Mouse (Mus musculus) liver, postnatal 0 days (tissue): Measurements from ENCODE around the gene Slc15a2. TPM values are rescaled to one million over a fixed set of nuclear protein-coding genes. Genes with fewer than 3 reads are reported as not detected.
A peak's percentile ranks its signal among the peaks of the same experiment; 100 is the strongest.

Source experiments
- ATAC-seq: fragments of 200-750 bp; cut with Nextera tagmentation; 2 replicates; pipeline ENCODE4 v1.8.0; 2017; ENCODE audit warnings: mild to moderate bottlenecking, moderate library complexity
- DNase-seq: peaks from one replicate; pipeline ENCODE4 v3.0.0-alpha.2; 2016
- H3K27ac ChIP-seq: fragments of 300-500 bp; sonication (generic); 2 replicates; pipeline ENCODE4 v1.5.1; 2014; ENCODE audit warnings: antibody characterized with exemption, moderate library complexity, mild to moderate bottlenecking, low read depth
- H3K27me3 ChIP-seq: fragments of 300-500 bp; sonication (generic); 2 replicates; pipeline ENCODE4 v1.6.1; 2014; ENCODE audit warnings: low read length, control low read depth, mixed read lengths; ENCODE audit not compliant: insufficient read depth
- H3K36me3 ChIP-seq: fragments of 300-500 bp; sonication (generic); replicated peaks from 2 replicates; pipeline ENCODE4 v1.6.1; 2014; ENCODE audit warnings: mild to moderate bottlenecking, control low read depth, low read length, moderate library complexity, mixed read lengths; ENCODE audit not compliant: insufficient read depth
- H3K4me1 ChIP-seq: fragments of 300-500 bp; sonication (generic); 2 replicates; pipeline ENCODE4 v1.6.1; 2014; ENCODE audit warnings: antibody characterized with exemption, mild to moderate bottlenecking, control low read depth; ENCODE audit not compliant: insufficient read depth
- H3K4me2 ChIP-seq: fragments of 300-500 bp; sonication (generic); 2 replicates; pipeline ENCODE4 v1.6.1; 2014; ENCODE audit warnings: low read depth, mild to moderate bottlenecking, low read length, moderate library complexity, mixed read lengths
- H3K4me3 ChIP-seq: fragments of 300-500 bp; sonication (generic); 2 replicates; pipeline ENCODE4 v1.5.1; 2014; ENCODE audit warnings: low read depth, low read length
- H3K9ac ChIP-seq: fragments of 300-500 bp; sonication (generic); replicated peaks from 2 replicates; pipeline ENCODE4 v1.6.1; 2014; ENCODE audit warnings: mild to moderate bottlenecking, moderate library complexity
- H3K9me3 ChIP-seq: fragments of 300-500 bp; sonication (generic); 2 replicates; pipeline ENCODE4 v1.6.1; 2016; ENCODE audit warnings: mild to moderate bottlenecking, control low read depth, low read length, mixed read lengths
- CTCF ChIP-seq: sonication (generic); IDR thresholded peaks from 2 replicates; pipeline ENCODE4 v1.5.1; 2016; ENCODE audit warnings: antibody characterized with exemption, low read depth
- EP300 ChIP-seq: IDR thresholded peaks from 2 replicates; pipeline ENCODE4 v1.6.1; 2016; ENCODE audit warnings: antibody characterized with exemption, low read depth, mild to moderate bottlenecking
- WGBS: fragments of 180-500 bp; shearing (Covaris S2); extraction: QIAGEN DNeasy Blood & Tissue Kit; methylation state at CpG from one replicate; pipeline ENCODE4 v1.1.7; 2014; ENCODE audit not compliant: insufficient replicate concordance; 5-methylcytosine and 5-hydroxymethylcytosine counted together
- microRNA-seq: library from miRNA; unstranded; fragments of <30 nt; microRNA quantifications from one replicate; pipeline ENCODE4, GENCODE M21; 2016
- polyA plus RNA-seq: library from polyadenylated mRNA; unstranded; fragments of >200 nt; fragmentation: Nextera tagmentation; extraction: Ambion mirVana; gene quantifications from 2 replicates; pipeline ENCODE4 v1.2.1, GENCODE M21; 2015

The Slc15a2 gene
- polyA plus RNA-seq, 1 experiment from 2014 or later, result 1.8 TPM

- ATAC-seq (no peak), DNase-seq (no peak)
- TF ChIP-seq CTCF, result no peak
- no peak for TF ChIP-seq EP300
- Histone ChIP-seq H3K9ac (no peak overlapping the region), H3K4me3 (no peak overlapping the region), H3K9me3 (no peaks in the 10 kb centered on the region), H3K4me1 (peaks cover 4% of the 10 kb centered on the region; the same call in 1 of the 2 replicates), H3K4me2 (no peak overlapping the region), H3K27me3 (no peaks in the 10 kb centered on the region), H3K36me3 (no peaks in the 10 kb centered on the region), H3K27ac (peak overlapping the region; percentile 16; the same call in 1 of the 2 replicates)
- 30% methylated on average over 7 of the region's 7 CpGs for WGBS
Measured at GRCm38 (mm10) chr16:36708751-36709150, 76.0 kb downstream of the Slc15a2 start.

DNA sequence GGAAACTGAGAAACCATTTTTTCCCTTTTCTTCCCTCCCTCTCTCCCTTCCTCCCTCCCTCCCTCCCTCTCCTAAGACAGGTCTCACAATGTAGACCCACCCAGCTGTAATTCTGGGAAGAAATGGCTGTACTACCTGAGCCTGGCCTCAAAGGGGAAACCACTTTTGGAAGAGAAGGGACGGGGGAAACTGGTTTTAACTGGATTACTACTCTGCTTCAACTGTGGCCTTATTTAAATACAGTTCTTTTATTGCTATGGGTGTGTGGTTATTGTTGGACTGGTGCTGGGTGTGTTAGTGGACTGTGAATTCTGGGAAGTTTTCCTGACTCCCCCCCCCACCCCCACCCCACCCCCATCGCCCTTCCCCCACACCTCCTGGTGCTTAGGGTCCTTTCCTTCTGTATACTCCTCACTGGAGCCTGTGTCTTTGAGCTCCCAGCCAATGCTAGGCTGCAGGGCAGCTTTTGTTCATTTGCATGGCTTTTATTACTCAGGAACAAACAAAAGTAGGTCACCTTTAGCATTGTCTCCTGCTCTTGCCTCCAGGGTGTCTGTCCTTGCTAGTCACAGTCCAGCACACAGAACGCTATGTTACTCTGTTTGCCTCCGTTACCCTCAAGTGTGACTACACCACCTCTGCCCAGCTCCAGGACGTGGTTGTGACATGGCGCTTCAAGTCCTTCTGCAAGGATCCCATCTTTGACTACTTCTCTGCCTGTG is 76.9 kb downstream of the Slc15a2 start:
- peaks cover 4% of the 10 kb centered on the region; the same call in 1 of the 2 replicates for H3K4me1 ChIP-seq
- 0 out of 2 replicates have a peak overlapping the region, but pooled peaks have one; percentile 6 for H3K4me2 ChIP-seq
- no peaks in the 10 kb centered on the region for H3K36me3 ChIP-seq
- H3K27me3 ChIP-seq, result no peaks in the 10 kb centered on the region
- no peak for TF ChIP-seq EP300
- no peak for TF ChIP-seq CTCF
- no peaks in the 10 kb centered on the region for H3K9me3 ChIP-seq
- H3K4me3 ChIP-seq, result no peak overlapping the region
- WGBS, result 60% methylated on average over 6 of the region's 6 CpGs
- H3K27ac ChIP-seq, result no peak overlapping the region
- ATAC-seq (peak; percentile 54; the same call in 1 of the 2 replicates), DNase-seq (no peak)
- H3K9ac ChIP-seq, result no peak overlapping the region

DNA sequence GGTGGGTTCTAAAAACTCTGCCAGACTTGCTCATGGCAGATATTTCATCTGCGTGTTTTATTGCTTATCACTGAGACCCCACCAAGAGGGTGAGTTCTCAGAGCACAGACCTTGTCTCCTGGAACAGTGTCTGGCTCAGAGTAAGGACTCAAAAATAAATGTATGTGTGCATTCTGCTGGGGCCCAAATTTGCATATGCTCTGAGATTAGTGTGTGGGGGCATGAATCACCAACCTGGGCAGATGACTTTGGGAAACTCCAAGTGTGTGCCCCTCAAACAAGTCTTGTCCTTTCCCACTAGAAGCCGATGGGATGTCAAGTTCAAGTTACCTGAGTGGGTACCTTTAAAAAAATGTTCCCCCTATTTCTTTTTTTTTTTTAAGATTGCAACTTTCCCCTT is 84.3 kb downstream of the Slc15a2 start:
- Histone ChIP-seq H3K4me2 (no peak overlapping the region), H3K4me1 (no peaks in the 10 kb centered on the region), H3K36me3 (no peaks in the 10 kb centered on the region), H3K27ac (no peak overlapping the region), H3K9ac (no peak overlapping the region), H3K27me3 (no peaks in the 10 kb centered on the region), H3K9me3 (no peaks in the 10 kb centered on the region), H3K4me3 (no peak overlapping the region)
- TF ChIP-seq EP300, result no peak
- TF ChIP-seq CTCF, result no peak
- no peak for DNase-seq
- ATAC-seq, result no peak
- WGBS, result 84% methylated on average over 2 of the region's 2 CpGs

Small RNAs within 50 kb of the gene (microRNA-seq; reads per million reads assigned to microRNA genes)
- gene Gm22617, result not detected

Other genes with a start within 250 kb of the Slc15a2 start
- gene Casr, start 222.8 kb downstream of the Slc15a2 start, polyA plus RNA-seq, result 0.04 TPM in 1 of 2 replicates, not detected in the other
- gene Cd86, start 118.9 kb downstream of the Slc15a2 start, polyA plus RNA-seq, result 7.7 and 9.3 TPM in 2 replicates
- gene Ildr1, start 91.0 kb downstream of the Slc15a2 start, polyA plus RNA-seq, result 0.19 and 0.30 TPM in 2 replicates
- 6.8 and 7.8 TPM in 2 replicates for gene Iqcb1, start 43.4 kb upstream of the Slc15a2 start, polyA plus RNA-seq
- gene Eaf2, start 90.0 kb upstream of the Slc15a2 start, polyA plus RNA-seq, result 0.70 and 1.3 TPM in 2 replicates
- gene Golgb1, start 90.2 kb upstream of the Slc15a2 start, polyA plus RNA-seq, result 38.7 and 42.2 TPM in 2 replicates
- gene Hcls1, start 150.0 kb upstream of the Slc15a2 start, polyA plus RNA-seq, result 17.7 and 18.4 TPM in 2 replicates
- gene Fbxo40, start 205.5 kb upstream of the Slc15a2 start, polyA plus RNA-seq, result 0.06 TPM in 1 of 2 replicates, not detected in the other
- 2.3 and 2.7 TPM in 2 replicates for gene Polq, start 226.8 kb upstream of the Slc15a2 start, polyA plus RNA-seq